24 mouse cellular contexts compared by ENCODE assay signal in genomic region chr4:101296836-101297235, GRCm38 (mm10). TPM values are rescaled to one million over a fixed set of nuclear protein-coding genes. Genes with fewer than 3 reads are reported as not detected.
DNase-seq lines count a peak whose midpoint lies in the region.
"Had no signal": no experiment of that assay in that cellular context is flagged by ENCODE, and none has a peak within 500 bp of the region (broad histone marks: within the 10 kb centered on the region; RNA-seq: fewer than 3 reads in every experiment).

No protein-coding gene starts in this region.

- no peaks in the 10 kb centered on the region for H3K36me3 ChIP-seq in splenic B cell, adult 2 months (ENCODE audit: control insufficient read depth, insufficient read depth, low read length, poor library complexity, severe bottlenecking)
- H3K36me3 ChIP-seq: embryonic facial prominence, embryonic 10.5 days; embryonic facial prominence, embryonic 13.5 days; forebrain, embryonic 12.5 days; forebrain, embryonic 15.5 days; heart, embryonic 10.5 days; heart, embryonic 13.5 days had no signal

- no peaks in the 10 kb centered on the region for H3K27me3 ChIP-seq in splenic B cell, adult 2 months (ENCODE audit: control insufficient read depth, insufficient read depth, low read length, poor library complexity, severe bottlenecking)

- DNase-seq in spleen, adult 18-20 months = peak; percentile 14 to 21
- DNase-seq in spleen, postnatal 10 days (ENCODE audit: low spot score in 2 of 2) = no peak
- DNase-seq in B cell, adult 2 months = peak; percentile 45 to 50
- peak; percentile 28 for DNase-seq in induced T-regulatory cell, adult 2 months (ENCODE audit: low read depth)
- peak; percentile 37 for DNase-seq in splenic B cell, adult 2 months (ENCODE audit: low read depth, low spot score)
- no peak for DNase-seq in cerebellum, adult 9-10 months
- DNase-seq in adrenal gland, adult 2 months = no peak
- DNase-seq: adrenal gland, adult 8-10 months; adrenal gland, postnatal 25 days; cerebellum, adult 18-20 months; cerebellum, postnatal 10 days; cerebellum, postnatal 36 days; embryo, embryonic 11 days; gastrocnemius, postnatal 10 days; gastrocnemius, postnatal 36 days; heart, adult 2 months; heart, postnatal 14 days; heart, postnatal 4 days had no signal

RNA-seq across cellular contexts. Expression of gene Jak1, which starts 31.8 kb away (rescaled TPM):
- 100 to 1,000 TPM; 116 to 157 TPM for total RNA-seq in adrenal gland, adult 2 months (2021)
- polyA plus RNA-seq in adrenal gland, adult 2 months (2012; rRNA removed) = 78.1 and 118 TPM in 2 replicates

Comparison
In these comparisons a context has a peak if more than half of its experiments do, and no peak if none do; other contexts are left out.
1. DNase-seq: peak in spleen, adult 18-20 months (2 of 2), B cell, adult 2 months (2 of 2), induced T-regulatory cell, adult 2 months (single experiment) and splenic B cell, adult 2 months (single experiment); none in spleen, postnatal 10 days (0 of 2), cerebellum, adult 9-10 months (single experiment) and adrenal gland, adult 2 months (single experiment).